Comparison of ENCODE assay signal across 9 mouse cellular contexts in genomic region chrX:142189023-142189703, GRCm38 (mm10). TPM values are rescaled to one million over a fixed set of nuclear protein-coding genes. Genes with fewer than 3 reads are reported as not detected.
A peak's percentile ranks its signal among the peaks of the same experiment; 100 is the strongest.
DNase-seq lines count a peak whose midpoint lies in the region; ATAC-seq and TF ChIP-seq lines count a peak whose summit lies in the region.
"Had no signal": no experiment of that assay in that cellular context is flagged by ENCODE, and none has a peak within 500 bp of the region (broad histone marks: within the 10 kb centered on the region; RNA-seq: fewer than 3 reads in every experiment).

No protein-coding gene starts in this region.

- H3K27me3 ChIP-seq in heart, embryonic 10.5 days (ENCODE audit: insufficient read depth, poor library complexity, severe bottlenecking): no peaks in the 10 kb centered on the region; the same call in 1 of the 2 replicates
- H3K27me3 ChIP-seq in limb, embryonic 10.5 days (ENCODE audit: low read depth, poor library complexity, severe bottlenecking): peaks cover 90% of the 10 kb centered on the region
- H3K27me3 ChIP-seq in neural tube, embryonic 13.5 days: peaks cover 21% of the 10 kb centered on the region

- no peak overlapping the region for H3K9ac ChIP-seq in neural tube, embryonic 13.5 days

- peak overlapping the region; percentile 30 for H3K4me2 ChIP-seq in neural tube, embryonic 13.5 days

- no peak for TF ChIP-seq POLR2A in cortical plate, adult 2 months (IDR thresholded peaks at IDR 0.05; ENCODE audit: extremely low read depth, insufficient read depth, low read length)

- peak; percentile 26 for DNase-seq in ovary, postnatal 36 days (ENCODE audit: low spot score)
- no peak for DNase-seq in ovary, postnatal 10 days (ENCODE audit: low spot score)
- peak; percentile 72 for DNase-seq in heart, embryonic 10.5 days (ENCODE audit: low spot score)
- DNase-seq in kidney, adult 9 months: peak; percentile 75
- DNase-seq in limb, embryonic 10.5 days (ENCODE audit: low spot score): peak; percentile 37

- no peaks in the 10 kb centered on the region for H3K9me3 ChIP-seq in heart, embryonic 10.5 days
- no peaks in the 10 kb centered on the region for H3K9me3 ChIP-seq in limb, embryonic 10.5 days (replicated peaks)
- H3K9me3 ChIP-seq in neural tube, embryonic 13.5 days: no peaks in the 10 kb centered on the region
- H3K9me3 ChIP-seq: G1E had no signal

- ATAC-seq in neural tube, embryonic 13.5 days (ENCODE audit: low read depth): peak; percentile 71
- ATAC-seq in erythroid progenitor cell, adult 5-6 weeks (replicated peaks; ENCODE audit: low FRiP score, poor library complexity, severe bottlenecking): no peak

- 37% methylated on average over 22 of the region's 22 CpGs for WGBS in heart, embryonic 10.5 days
- WGBS in limb, embryonic 10.5 days: 28% methylated on average over 22 of the region's 22 CpGs
- WGBS in neural tube, embryonic 13.5 days: 32% methylated on average over 22 of the region's 22 CpGs

- no peaks in the 10 kb centered on the region for H3K4me1 ChIP-seq in cortical plate, adult 2 months (ENCODE audit: control insufficient read depth, insufficient read depth, low read length)
- H3K4me1 ChIP-seq in heart, embryonic 10.5 days: no peaks in the 10 kb centered on the region
- H3K4me1 ChIP-seq in limb, embryonic 10.5 days: no peaks in the 10 kb centered on the region
- no peaks in the 10 kb centered on the region for H3K4me1 ChIP-seq in neural tube, embryonic 13.5 days (replicated peaks)

- H3K36me3 ChIP-seq in heart, embryonic 10.5 days: no peaks in the 10 kb centered on the region
- no peaks in the 10 kb centered on the region for H3K36me3 ChIP-seq in limb, embryonic 10.5 days
- no peaks in the 10 kb centered on the region for H3K36me3 ChIP-seq in neural tube, embryonic 13.5 days
- H3K36me3 ChIP-seq: G1E had no signal

- no peak overlapping the region for H3K4me3 ChIP-seq in cortical plate, adult 2 months (ENCODE audit: insufficient read depth, low read length)
- no peak overlapping the region; the same call in none of the 2 replicates for H3K4me3 ChIP-seq in heart, embryonic 10.5 days
- H3K4me3 ChIP-seq in limb, embryonic 10.5 days: no peak overlapping the region
- H3K4me3 ChIP-seq in neural tube, embryonic 13.5 days: no peak overlapping the region

- peak; percentile 36; the same call in 1 of the 2 replicates for TF ChIP-seq CTCF in cortical plate, adult 2 months (IDR thresholded peaks at IDR 0.05; ENCODE audit: extremely low read depth, insufficient read depth, low read length)

- no peak overlapping the region for H3K27ac ChIP-seq in cortical plate, adult 2 months (ENCODE audit: insufficient read depth, low read length)
- no peak overlapping the region for H3K27ac ChIP-seq in heart, embryonic 10.5 days
- no peak overlapping the region for H3K27ac ChIP-seq in limb, embryonic 10.5 days
- no peak overlapping the region for H3K27ac ChIP-seq in neural tube, embryonic 13.5 days (replicated peaks)

RNA-seq across cellular contexts. Expression of gene Gucy2f, which starts 7.6 kb away (rescaled TPM):
- polyA plus RNA-seq in cortical plate, adult 2 months (2012; rRNA removed): 0.10 and 0.19 TPM in 2 replicates
- not detected in 2 replicates for polyA plus RNA-seq in heart, embryonic 10.5 days (2016; fragmentation: Nextera tagmentation; extraction: Ambion mirVana)
- polyA plus RNA-seq in limb, embryonic 10.5 days (2016; fragmentation: Nextera tagmentation; extraction: Ambion mirVana): not detected in 2 replicates
- 0.06 TPM in 2 replicates for polyA plus RNA-seq in neural tube, embryonic 13.5 days (2015; fragmentation: Nextera tagmentation; extraction: Ambion mirVana)
- not detected in 2 replicates for total RNA-seq in erythroid progenitor cell, adult 5-6 weeks (2015; ENCODE audit: low replicate concordance)
- total RNA-seq in erythroid progenitor cell, adult 5-6 weeks (2017; ENCODE audit: low replicate concordance): not detected in 2 replicates
- polyA plus RNA-seq: G1E had no signal

RNA-seq across cellular contexts. Expression of gene Nxt2, which starts 37.4 kb away (rescaled TPM):
- 22.8 and 23.1 TPM in 2 replicates for polyA plus RNA-seq in cortical plate, adult 2 months (2012; rRNA removed)
- 9.2 and 10.9 TPM in 2 replicates for polyA plus RNA-seq in heart, embryonic 10.5 days (2016; fragmentation: Nextera tagmentation; extraction: Ambion mirVana)
- polyA plus RNA-seq in limb, embryonic 10.5 days (2016; fragmentation: Nextera tagmentation; extraction: Ambion mirVana): 8.9 and 9.0 TPM in 2 replicates
- polyA plus RNA-seq in neural tube, embryonic 13.5 days (2015; fragmentation: Nextera tagmentation; extraction: Ambion mirVana): 14.7 and 15.0 TPM in 2 replicates
- total RNA-seq in erythroid progenitor cell, adult 5-6 weeks (2015; ENCODE audit: low replicate concordance): 8.6 and 13.0 TPM in 2 replicates
- 5.6 and 7.9 TPM in 2 replicates for total RNA-seq in erythroid progenitor cell, adult 5-6 weeks (2017; ENCODE audit: low replicate concordance)
